Mouse (Mus musculus): ENCODE data around the gene Chd1. TPM values are rescaled to one million over a fixed set of nuclear protein-coding genes. Genes with fewer than 3 reads are reported as not detected.

The Chd1 gene
- polyA plus RNA-seq, 1 experiment: 10.4 TPM

DNA sequence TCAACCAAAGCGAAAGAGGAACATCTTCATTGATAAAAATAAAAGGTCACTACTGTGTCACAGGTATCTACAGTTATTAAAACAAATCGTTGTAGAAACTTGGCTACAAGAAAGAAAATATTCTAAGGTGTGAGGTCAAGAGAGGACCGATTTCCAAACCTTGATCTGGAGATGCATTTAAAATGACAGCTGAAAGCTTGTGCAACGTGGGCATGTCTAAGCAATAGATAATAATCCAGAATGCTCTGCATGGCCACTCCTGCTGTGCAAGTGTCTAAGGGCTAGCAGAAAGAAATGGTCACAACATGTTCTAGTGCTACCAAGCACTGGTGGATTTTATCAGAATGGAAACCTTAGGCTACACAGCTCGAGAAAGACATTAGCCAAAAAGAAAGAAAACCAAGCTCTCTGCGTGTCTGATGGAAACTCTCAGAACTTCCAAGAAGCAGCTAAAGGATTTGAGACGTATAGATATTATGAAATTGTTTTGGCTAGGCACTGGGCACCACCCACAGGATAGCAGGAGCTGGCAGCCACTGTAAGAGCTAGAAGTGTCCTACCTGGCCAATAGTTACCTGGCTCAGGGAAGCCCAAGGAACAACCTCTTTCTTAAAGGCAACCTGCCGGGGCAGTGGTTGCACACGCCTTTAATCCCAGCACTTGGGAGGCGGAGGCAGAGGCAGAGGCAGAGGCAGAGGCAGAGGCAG lies 110.7 kb downstream of the Chd1 start:
- TF ChIP-seq CTCF (IDR thresholded peaks at IDR 0.05; ENCODE audit: borderline replicate concordance, extremely low read depth, insufficient read depth, insufficient read length) (no peak), POLR2A (IDR thresholded peaks at IDR 0.05; ENCODE audit: borderline replicate concordance, extremely low read depth, insufficient read depth, insufficient read length, poor library complexity, severe bottlenecking) (no peak)
- DNase-seq (ENCODE audit: low read depth): no peak

DNA sequence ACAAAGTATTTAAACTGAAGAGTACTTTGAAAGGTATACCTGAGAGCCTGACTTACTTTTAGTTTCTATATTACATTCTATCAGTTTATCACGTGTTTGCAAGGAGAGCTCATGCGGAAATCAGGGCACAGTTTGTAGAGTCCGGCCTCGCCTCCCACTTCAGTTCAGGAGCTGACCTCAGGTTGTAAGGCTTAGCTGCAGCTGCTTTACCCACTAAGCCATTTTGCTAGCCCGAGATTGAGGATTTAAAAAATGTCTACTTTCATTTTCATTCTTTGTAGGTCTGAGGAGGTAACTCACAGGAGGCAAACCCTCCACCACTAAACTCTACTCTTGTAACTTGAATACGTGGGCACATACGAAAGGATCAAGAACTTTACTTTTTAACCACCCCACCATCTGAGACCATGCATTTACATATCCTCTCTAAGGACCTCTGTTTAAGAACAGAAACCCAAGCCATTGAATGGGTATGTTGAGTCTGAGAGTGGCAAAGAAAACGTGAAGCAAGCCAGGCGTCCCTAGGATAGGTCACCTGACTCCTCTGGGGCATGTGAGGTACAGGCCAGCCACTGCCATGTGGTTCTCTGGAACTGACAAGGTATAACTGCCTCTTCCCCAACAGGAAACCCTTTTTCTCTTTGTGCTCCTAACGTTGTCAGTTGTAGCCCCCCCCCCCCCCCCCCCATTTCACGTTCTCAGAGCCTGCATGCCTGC lies 111.8 kb downstream of the Chd1 start:
- no peak for TF ChIP-seq POLR2A (IDR thresholded peaks at IDR 0.05; ENCODE audit: borderline replicate concordance, extremely low read depth, insufficient read depth, insufficient read length, poor library complexity, severe bottlenecking)
- no peak for TF ChIP-seq CTCF (IDR thresholded peaks at IDR 0.05; ENCODE audit: borderline replicate concordance, extremely low read depth, insufficient read depth, insufficient read length)

DNA sequence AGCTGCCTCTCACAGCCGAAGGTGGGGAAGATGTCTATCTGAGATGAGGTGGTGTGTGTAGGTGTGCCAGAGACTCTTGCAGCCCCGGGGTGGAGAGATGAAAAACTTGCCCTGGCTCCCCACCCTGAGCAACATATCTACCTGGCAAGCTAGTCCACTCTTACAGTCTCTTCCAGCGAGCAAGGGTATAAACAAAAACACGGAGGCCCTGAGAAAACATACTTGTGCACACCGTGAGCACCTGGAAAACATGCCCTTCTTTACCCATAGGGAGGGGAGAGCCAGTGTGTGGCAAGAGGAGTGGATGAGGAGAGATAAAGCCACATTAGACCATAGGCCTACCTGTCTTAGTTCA lies 112.3 kb downstream of the Chd1 start:
- TF ChIP-seq CTCF (IDR thresholded peaks at IDR 0.05; ENCODE audit: borderline replicate concordance, extremely low read depth, insufficient read depth, insufficient read length): no peak
- TF ChIP-seq POLR2A (IDR thresholded peaks at IDR 0.05; ENCODE audit: borderline replicate concordance, extremely low read depth, insufficient read depth, insufficient read length, poor library complexity, severe bottlenecking): no peak

More for the DNA sequence above, 111.8 kb downstream of the Chd1 start:
- DNase-seq (ENCODE audit: low read depth): no peak

DNA sequence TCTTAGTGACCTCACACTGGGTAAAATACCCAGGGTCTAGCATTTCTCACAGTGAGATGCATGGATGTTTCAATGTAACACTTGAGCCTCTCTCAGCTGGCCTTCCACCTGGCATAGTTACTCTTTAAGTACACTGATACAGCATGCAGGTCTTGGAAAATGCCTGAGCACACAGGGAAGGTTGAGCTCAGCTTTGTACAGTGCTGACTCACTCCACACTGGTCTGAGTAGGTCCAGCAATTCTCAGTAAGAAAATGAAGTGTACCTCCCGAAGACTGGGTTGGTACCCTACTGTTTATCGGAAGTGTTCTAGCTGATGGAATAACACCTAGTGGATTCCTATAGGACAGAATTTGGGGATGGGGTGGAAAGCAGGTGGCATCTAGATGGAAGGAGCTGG lies 112.9 kb downstream of the Chd1 start:
- TF ChIP-seq POLR2A (IDR thresholded peaks at IDR 0.05; ENCODE audit: borderline replicate concordance, extremely low read depth, insufficient read depth, insufficient read length, poor library complexity, severe bottlenecking) (no peak), CTCF (IDR thresholded peaks at IDR 0.05; ENCODE audit: borderline replicate concordance, extremely low read depth, insufficient read depth, insufficient read length) (no peak)
- no peak for DNase-seq (ENCODE audit: low read depth)

More for the DNA sequence above, 112.3 kb downstream of the Chd1 start:
- DNase-seq (ENCODE audit: low read depth): no peak

DNA sequence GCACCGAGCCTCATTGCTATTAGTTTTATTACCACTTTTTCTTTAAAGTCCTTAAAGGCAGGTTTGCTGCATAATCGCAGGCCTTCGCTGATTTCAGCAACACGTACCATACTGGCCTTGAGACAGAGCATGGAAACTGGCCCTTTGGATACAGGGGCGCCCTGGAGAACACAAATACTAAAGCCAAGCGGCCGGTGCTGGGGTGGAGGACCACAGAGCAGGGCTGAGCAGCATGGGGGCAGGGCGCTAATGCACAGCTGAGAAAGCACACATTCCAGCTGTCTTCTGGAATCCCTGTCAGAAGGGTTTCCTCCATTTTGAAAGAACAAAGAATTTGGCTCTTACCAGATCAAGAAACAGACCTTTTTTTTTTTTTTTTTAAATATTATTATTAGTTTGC lies 113.6 kb downstream of the Chd1 start:
- no peak for DNase-seq (ENCODE audit: low read depth)

GRCm38 (mm10) chr17:15820146-15820545 lies 115.4 kb downstream of the Chd1 start:
- TF ChIP-seq POLR2A (IDR thresholded peaks at IDR 0.05; ENCODE audit: borderline replicate concordance, extremely low read depth, insufficient read depth, insufficient read length, poor library complexity, severe bottlenecking): no peak
- TF ChIP-seq CTCF (IDR thresholded peaks at IDR 0.05; ENCODE audit: borderline replicate concordance, extremely low read depth, insufficient read depth, insufficient read length): no peak
- DNase-seq (ENCODE audit: low read depth): no peak

More for the DNA sequence above, 113.6 kb downstream of the Chd1 start:
- TF ChIP-seq CTCF (IDR thresholded peaks at IDR 0.05; ENCODE audit: borderline replicate concordance, extremely low read depth, insufficient read depth, insufficient read length) (no peak), POLR2A (IDR thresholded peaks at IDR 0.05; ENCODE audit: borderline replicate concordance, extremely low read depth, insufficient read depth, insufficient read length, poor library complexity, severe bottlenecking) (no peak)

DNA sequence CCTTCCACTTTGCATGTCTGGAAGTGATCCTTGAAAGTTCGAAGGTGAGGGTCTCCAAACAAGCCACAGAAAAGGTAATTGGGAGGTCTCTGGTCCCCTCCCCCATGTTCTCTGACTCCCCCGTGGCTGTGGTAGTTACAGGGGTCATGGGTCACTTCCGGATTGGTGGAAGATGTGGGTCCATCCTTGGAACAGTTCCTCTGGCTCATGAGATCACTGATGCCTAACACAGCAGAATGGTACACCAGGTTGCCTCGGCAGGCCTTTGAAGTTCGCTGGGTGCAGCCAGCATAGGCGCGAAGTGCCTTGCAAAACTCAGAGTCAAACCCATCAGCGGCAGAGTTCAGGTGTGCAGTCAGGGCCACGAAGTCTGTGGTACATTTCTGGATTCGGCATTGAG lies 116.0 kb downstream of the Chd1 start:
- TF ChIP-seq POLR2A (IDR thresholded peaks at IDR 0.05; ENCODE audit: borderline replicate concordance, extremely low read depth, insufficient read depth, insufficient read length, poor library complexity, severe bottlenecking) (no peak), CTCF (IDR thresholded peaks at IDR 0.05; ENCODE audit: borderline replicate concordance, extremely low read depth, insufficient read depth, insufficient read length) (no peak)
- DNase-seq (ENCODE audit: low read depth): no peak

DNA sequence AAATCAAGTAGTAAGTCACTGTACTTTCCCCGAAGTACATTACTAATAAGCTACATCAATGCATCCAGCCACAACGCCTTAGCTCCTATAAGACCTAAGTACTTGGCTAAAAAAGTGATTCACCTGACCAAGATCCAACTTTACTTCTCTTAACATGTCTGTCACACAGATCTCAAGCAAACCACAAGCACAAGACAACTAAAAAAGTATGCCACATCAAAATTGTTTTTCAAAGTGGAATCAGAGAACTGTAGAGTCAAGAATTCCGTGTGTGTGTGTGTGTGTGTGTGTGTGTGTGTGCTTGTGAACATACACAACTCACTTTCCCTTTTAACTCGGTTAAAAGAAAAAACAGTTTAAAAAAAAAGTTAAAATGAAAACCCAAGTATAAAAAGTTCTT lies 116.9 kb downstream of the Chd1 start:
- DNase-seq (ENCODE audit: low read depth): no peak
- TF ChIP-seq POLR2A (IDR thresholded peaks at IDR 0.05; ENCODE audit: borderline replicate concordance, extremely low read depth, insufficient read depth, insufficient read length, poor library complexity, severe bottlenecking): no peak
- TF ChIP-seq CTCF (IDR thresholded peaks at IDR 0.05; ENCODE audit: borderline replicate concordance, extremely low read depth, insufficient read depth, insufficient read length): no peak

Other genes with a start within 250 kb of the Chd1 start
- gene Psmb1, start 205.2 kb upstream of the Chd1 start, polyA plus RNA-seq (2012; rRNA removed): 162 and 194 TPM in 2 replicates
- 83.0 and 101 TPM in 2 replicates for gene Tbp, start 205.1 kb upstream of the Chd1 start, polyA plus RNA-seq (2012; rRNA removed)
- 35.0 and 43.8 TPM in 2 replicates for gene Pdcd2, start 177.7 kb upstream of the Chd1 start, polyA plus RNA-seq (2012; rRNA removed)
- gene Prdm9, start 140.6 kb upstream of the Chd1 start, polyA plus RNA-seq (2012; rRNA removed): 2.6 and 3.3 TPM in 2 replicates
- gene Rgmb, start 126.1 kb downstream of the Chd1 start, polyA plus RNA-seq (2012; rRNA removed): 140 and 187 TPM in 2 replicates

Data from brain, embryonic 14.5 days (tissue).